Mouse (Mus musculus) limb, embryonic 13.5 days (tissue): Measurements from ENCODE around the gene Fhdc1. TPM values are rescaled to one million over a fixed set of nuclear protein-coding genes. Genes with fewer than 3 reads are reported as not detected.
A peak's percentile ranks its signal among the peaks of the same experiment; 100 is the strongest.

ENCODE experiments used
- ATAC-seq: fragments of 200-750 bp; cut with Nextera tagmentation; 2 replicates; pipeline ENCODE4 v1.8.0; 2017; ENCODE audit warnings: low read depth, moderate number of reproducible peaks, moderate TSS enrichment; ENCODE audit not compliant: low FRiP score
- H3K27ac ChIP-seq: fragments of 300-500 bp; sonication (generic); 2 replicates; pipeline ENCODE4 v1.5.1; 2015; ENCODE audit warnings: inconsistent platforms, mild to moderate bottlenecking, moderate library complexity
- H3K27me3 ChIP-seq: fragments of 300-500 bp; sonication (generic); 2 replicates; pipeline ENCODE4 v1.6.1; 2015; ENCODE audit warnings: mild to moderate bottlenecking, inconsistent platforms
- H3K36me3 ChIP-seq: fragments of 300-500 bp; sonication (generic); 2 replicates; pipeline ENCODE4 v1.6.1; 2015; ENCODE audit warnings: inconsistent platforms, mild to moderate bottlenecking, moderate library complexity
- H3K4me1 ChIP-seq: fragments of 300-500 bp; sonication (generic); 2 replicates; pipeline ENCODE4 v1.6.1; 2015; ENCODE audit warnings: inconsistent platforms
- H3K4me2 ChIP-seq: fragments of 300-500 bp; sonication (generic); replicated peaks from 2 replicates; pipeline ENCODE4 v1.6.1; 2015; ENCODE audit warnings: inconsistent platforms, mild to moderate bottlenecking, moderate library complexity
- H3K4me3 ChIP-seq: fragments of 300-500 bp; sonication (generic); 2 replicates; pipeline ENCODE4 v1.5.1; 2015; ENCODE audit warnings: moderate library complexity, mild to moderate bottlenecking, inconsistent platforms
- H3K9ac ChIP-seq: fragments of 300-500 bp; sonication (generic); 2 replicates; pipeline ENCODE4 v1.6.1; 2015; ENCODE audit warnings: mild to moderate bottlenecking, inconsistent platforms
- H3K9me3 ChIP-seq: fragments of 300-500 bp; sonication (generic); 2 replicates; pipeline ENCODE4 v1.6.1; 2016; ENCODE audit warnings: inconsistent platforms
- WGBS: fragments of 180-500 bp; shearing (Covaris S2); methylation state at CpG from one replicate; pipeline ENCODE4 v1.1.7; 2015; 5-methylcytosine and 5-hydroxymethylcytosine counted together
- polyA plus RNA-seq: library from polyadenylated mRNA; unstranded; fragments of >200 nt; fragmentation: Nextera tagmentation; extraction: Ambion mirVana; gene quantifications from 2 replicates; pipeline ENCODE4 v1.2.1, GENCODE M21; 2015

Gene Fhdc1
- polyA plus RNA-seq: 4.4 and 6.2 TPM in 2 replicates

DNA sequence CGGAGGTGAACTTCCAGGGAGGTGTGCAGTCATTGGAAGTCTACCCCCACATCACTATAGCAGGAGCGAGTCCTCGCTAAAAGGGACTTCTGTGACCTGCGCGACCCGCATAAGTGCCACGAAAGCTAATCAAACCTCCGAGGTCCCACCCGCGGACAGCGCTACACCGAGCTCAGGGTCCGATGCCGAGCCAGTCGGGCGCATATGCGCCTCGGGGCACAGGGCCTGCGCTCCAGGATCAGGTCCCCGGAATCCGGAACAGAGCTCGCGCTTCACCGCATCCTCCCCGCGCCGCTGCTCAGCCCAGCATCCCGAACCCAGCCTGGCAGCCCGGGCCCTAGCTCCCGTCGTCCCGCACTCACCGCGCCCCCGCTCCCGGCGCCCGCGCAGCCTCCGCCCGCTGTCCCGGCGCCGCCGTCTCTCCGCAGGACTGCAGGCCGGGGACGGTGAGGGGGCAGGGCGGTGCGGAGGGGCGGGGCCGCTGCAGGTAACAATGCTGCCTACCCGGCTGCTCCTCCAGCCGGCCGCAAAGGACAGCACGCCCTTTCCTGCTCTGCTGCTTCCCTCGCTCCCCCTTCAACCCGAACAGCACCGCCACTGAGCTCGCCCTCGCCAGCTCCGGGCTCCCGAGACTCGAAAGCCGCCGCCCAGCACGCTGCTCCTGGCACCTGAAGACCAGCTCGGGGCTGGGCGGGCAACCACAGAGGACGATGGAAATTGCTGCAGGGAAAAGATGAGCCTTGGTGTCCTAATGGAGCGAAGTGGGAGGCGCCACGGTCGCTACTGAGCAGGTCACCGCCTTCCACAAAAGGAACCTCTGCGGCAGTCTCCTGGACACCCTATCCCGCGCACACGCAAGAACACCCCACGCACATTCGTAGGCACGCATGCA, at the start of gene Fhdc1:
TSS of gene Fhdc1 (minus strand) at position 424 of the 892 bp plus-strand sequence.
- H3K36me3 ChIP-seq: no peaks in the 10 kb centered on the region
- H3K4me2 ChIP-seq: peak within 1 kb of the TSS; percentile 99
- H3K9ac ChIP-seq: peak within 1 kb of the TSS; percentile 75
- peaks cover 65% of the 10 kb centered on the region for H3K27me3 ChIP-seq
- peaks cover 28% of the 10 kb centered on the region for H3K4me1 ChIP-seq
- 0% methylated on average over 82 of the region's 82 CpGs for WGBS
- H3K4me3 ChIP-seq: peak within 1 kb of the TSS; percentile 68
- no peaks in the 10 kb centered on the region for H3K9me3 ChIP-seq
- peak; percentile 78 for ATAC-seq
- 0 out of 2 replicates have a peak within 1 kb of the TSS, but pooled peaks have one; percentile 10 for H3K27ac ChIP-seq

DNA sequence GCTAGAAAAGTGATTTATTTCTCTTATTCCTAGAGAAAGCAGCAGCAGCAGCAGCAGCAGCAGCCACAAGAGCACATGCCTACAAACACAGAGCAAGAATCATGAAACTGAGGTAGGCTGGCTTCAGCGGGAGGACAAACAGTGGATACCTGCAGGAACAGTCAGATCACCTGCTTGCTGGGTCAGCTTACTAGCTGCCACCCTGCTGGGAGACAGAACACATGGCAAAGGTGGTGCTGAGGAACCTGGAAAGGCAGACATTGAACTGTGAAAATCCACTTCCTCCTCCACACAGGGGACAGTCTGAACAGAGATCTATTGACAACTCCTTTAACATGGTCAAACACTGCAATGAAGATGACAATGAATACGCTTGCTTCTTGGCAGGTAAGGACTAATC, 48.8 kb upstream of the Fhdc1 start:
- Histone ChIP-seq H3K4me2 (no peak overlapping the region), H3K4me1 (no peaks in the 10 kb centered on the region), H3K36me3 (peaks cover 30% of the 10 kb centered on the region), H3K27me3 (no peaks in the 10 kb centered on the region), H3K4me3 (no peak overlapping the region), H3K9me3 (no peaks in the 10 kb centered on the region), H3K9ac (no peak overlapping the region), H3K27ac (no peak overlapping the region)
- WGBS: 78% methylated on average over 2 of the region's 2 CpGs
- no peak for ATAC-seq

DNA sequence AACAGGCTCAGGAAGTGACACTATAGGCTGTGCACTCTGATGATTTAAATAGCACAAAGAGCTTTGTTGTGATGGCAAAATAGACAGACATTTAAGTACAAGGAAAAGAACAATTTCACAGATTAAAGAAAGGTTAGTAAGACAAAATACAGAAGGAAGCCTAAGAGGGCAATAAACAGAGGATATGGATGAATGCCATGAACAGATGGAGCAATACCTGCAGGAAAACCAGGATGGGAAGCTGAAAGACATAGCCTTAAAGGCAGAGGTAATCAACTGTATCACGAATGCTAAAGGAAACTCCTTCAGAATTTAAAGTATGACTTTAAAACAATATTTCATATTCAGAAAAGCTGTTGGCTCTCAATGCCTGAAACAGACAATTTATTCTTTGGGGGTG, 44.7 kb upstream of the Fhdc1 start:
- ATAC-seq: no peak
- WGBS: 91% methylated on average over 1 of the region's 1 CpGs

DNA sequence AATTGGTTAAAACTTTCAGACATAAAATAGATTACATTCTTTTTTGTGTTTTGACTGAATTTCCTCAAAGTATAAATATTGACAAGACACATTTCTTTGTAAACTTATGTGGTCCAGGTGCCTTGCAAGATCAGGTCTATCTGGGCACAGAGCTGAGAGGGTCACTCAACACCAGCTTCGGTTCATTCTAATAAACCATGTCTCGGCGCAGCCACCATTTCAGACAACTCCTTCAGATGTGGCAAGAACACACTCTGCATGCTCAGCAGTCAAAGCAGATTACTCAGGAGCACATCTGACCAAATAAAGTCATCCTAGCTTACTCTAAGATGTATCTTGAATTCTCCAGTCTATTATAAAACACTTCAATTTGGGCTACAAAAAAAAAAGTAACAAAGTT, 35.9 kb upstream of the Fhdc1 start:
- Histone ChIP-seq H3K36me3 (peaks cover 11% of the 10 kb centered on the region), H3K27ac (no peak overlapping the region), H3K27me3 (no peaks in the 10 kb centered on the region), H3K4me2 (no peak overlapping the region), H3K9me3 (no peaks in the 10 kb centered on the region), H3K4me3 (no peak overlapping the region), H3K4me1 (no peaks in the 10 kb centered on the region), H3K9ac (no peak overlapping the region)
- 82% methylated on average over 3 of the region's 3 CpGs for WGBS
- no peak for ATAC-seq

More for the DNA sequence above, 44.7 kb upstream of the Fhdc1 start:
- Histone ChIP-seq H3K27ac (no peak overlapping the region), H3K36me3 (peaks cover 18% of the 10 kb centered on the region), H3K9ac (no peak overlapping the region), H3K4me2 (no peak overlapping the region), H3K27me3 (no peaks in the 10 kb centered on the region), H3K4me1 (no peaks in the 10 kb centered on the region), H3K9me3 (no peaks in the 10 kb centered on the region), H3K4me3 (no peak overlapping the region)

DNA sequence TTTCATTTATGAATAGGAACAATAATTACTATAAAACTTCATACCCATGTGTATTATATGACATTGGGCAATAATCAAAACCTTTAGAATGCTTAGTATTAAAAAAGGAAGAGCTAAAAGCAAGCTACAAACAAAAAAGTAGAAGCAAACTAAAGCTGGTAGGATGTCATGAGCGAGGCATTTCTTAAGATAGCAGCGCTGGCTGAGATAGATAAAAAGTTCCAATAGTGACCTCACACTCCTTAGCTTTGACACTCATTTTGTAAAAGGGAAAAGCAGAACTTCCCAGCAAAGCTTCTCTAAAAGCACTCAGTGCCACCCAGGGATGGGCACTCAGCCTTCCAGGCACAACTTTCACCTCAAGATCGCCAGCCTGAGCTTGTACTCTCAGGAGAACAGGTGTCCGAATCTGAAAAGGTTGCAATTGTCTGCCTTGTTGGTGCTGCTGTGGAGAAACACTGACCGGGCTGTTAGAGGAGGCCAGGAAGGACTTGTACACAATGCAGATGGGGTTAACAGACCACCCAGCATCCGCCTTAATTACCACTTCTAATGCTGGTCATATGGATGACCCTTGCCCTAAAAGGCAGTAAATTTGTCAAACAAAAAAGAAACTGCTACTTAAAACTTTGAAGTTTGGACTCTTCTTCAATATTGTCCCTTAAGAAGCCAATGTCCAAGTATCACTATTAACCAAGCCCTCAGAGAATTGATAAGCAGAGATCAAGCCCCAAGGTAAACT, 32.7 kb upstream of the Fhdc1 start:
- H3K27me3 ChIP-seq: no peaks in the 10 kb centered on the region
- H3K9me3 ChIP-seq: no peaks in the 10 kb centered on the region
- no peak overlapping the region for H3K27ac ChIP-seq
- 42% methylated on average over 6 of the region's 6 CpGs for WGBS
- no peak overlapping the region for H3K4me3 ChIP-seq
- H3K4me2 ChIP-seq: no peak overlapping the region
- no peak for ATAC-seq
- peaks cover 9% of the 10 kb centered on the region for H3K36me3 ChIP-seq
- no peak overlapping the region for H3K9ac ChIP-seq
- no peaks in the 10 kb centered on the region for H3K4me1 ChIP-seq

DNA sequence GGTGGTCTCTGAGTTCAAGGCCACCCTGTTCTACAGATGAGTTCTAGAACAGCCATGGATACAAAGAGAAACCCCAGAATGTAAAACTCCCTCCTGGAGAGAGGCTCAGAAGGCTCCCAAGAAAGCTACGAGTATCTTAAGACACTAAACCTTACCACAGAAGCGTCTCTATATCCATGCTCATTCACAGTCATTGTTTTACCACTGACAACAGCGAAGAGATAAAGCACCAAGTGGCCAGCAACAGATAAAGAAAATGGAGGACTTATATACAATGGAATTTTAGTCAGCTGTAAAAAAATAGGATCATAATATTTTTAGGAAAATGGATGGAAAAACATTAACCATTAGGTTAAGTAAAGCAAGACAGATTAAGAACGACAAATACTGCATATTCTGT, 25.0 kb upstream of the Fhdc1 start:
- H3K9me3 ChIP-seq: no peaks in the 10 kb centered on the region
- ATAC-seq: no peak
- no peak overlapping the region for H3K4me3 ChIP-seq
- no peaks in the 10 kb centered on the region for H3K27me3 ChIP-seq
- H3K27ac ChIP-seq: no peak overlapping the region
- H3K4me1 ChIP-seq: peaks cover 14% of the 10 kb centered on the region
- WGBS: 92% methylated on average over 4 of the region's 4 CpGs
- H3K9ac ChIP-seq: no peak overlapping the region
- H3K4me2 ChIP-seq: no peak overlapping the region
- peaks cover 13% of the 10 kb centered on the region for H3K36me3 ChIP-seq

DNA sequence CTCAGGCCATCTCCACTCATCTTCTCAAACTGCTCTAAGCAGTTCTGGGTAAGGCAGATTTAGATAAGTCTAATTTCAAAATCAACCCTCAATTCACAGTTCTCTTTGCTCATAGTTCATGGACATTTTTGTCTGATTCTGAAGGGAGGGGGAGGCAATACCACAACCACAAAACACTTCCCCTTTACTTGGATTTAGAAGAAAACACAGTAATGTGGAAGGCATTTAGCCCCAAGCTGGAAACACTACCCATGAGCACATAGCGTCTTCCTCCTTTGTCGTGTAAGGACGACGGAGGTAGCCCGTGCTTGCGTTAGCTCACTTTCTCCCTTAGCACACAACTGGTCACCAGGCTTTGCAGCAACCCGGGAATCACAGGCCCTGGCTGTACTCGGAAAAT, 24.1 kb upstream of the Fhdc1 start:
- Histone ChIP-seq H3K4me2 (no peak overlapping the region), H3K27me3 (no peaks in the 10 kb centered on the region), H3K4me1 (peaks cover 14% of the 10 kb centered on the region), H3K9ac (no peak overlapping the region), H3K4me3 (no peak overlapping the region), H3K36me3 (peaks cover 13% of the 10 kb centered on the region), H3K27ac (no peak overlapping the region), H3K9me3 (no peaks in the 10 kb centered on the region)
- no peak for ATAC-seq
- WGBS: 89% methylated on average over 8 of the region's 8 CpGs

DNA sequence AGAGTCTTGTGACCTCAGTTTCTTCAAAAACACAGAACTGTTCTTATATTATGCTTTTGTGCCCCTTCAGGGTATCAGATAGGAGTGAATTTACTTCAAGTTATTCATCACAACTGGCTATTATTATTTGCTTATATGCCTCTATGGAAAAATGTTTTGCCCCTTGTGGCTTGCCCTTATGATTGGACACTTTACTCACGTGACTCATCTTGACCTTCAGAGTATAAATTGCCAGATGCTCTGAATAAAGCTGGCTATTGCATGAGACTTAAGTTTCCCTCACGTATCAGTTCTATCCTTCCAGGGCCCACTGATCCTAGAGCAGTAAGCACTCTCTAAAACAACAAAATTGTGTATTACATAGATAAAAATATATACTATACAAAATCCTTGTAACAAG, 21.9 kb upstream of the Fhdc1 start:
- 82% methylated on average over 2 of the region's 2 CpGs for WGBS
- no peaks in the 10 kb centered on the region for H3K9me3 ChIP-seq
- peaks cover 14% of the 10 kb centered on the region for H3K4me1 ChIP-seq
- no peak overlapping the region for H3K27ac ChIP-seq
- peaks cover 9% of the 10 kb centered on the region; the same call in 1 of the 2 replicates for H3K36me3 ChIP-seq
- no peak for ATAC-seq
- H3K4me3 ChIP-seq: no peak overlapping the region
- H3K27me3 ChIP-seq: no peaks in the 10 kb centered on the region
- H3K4me2 ChIP-seq: no peak overlapping the region
- no peak overlapping the region for H3K9ac ChIP-seq

DNA sequence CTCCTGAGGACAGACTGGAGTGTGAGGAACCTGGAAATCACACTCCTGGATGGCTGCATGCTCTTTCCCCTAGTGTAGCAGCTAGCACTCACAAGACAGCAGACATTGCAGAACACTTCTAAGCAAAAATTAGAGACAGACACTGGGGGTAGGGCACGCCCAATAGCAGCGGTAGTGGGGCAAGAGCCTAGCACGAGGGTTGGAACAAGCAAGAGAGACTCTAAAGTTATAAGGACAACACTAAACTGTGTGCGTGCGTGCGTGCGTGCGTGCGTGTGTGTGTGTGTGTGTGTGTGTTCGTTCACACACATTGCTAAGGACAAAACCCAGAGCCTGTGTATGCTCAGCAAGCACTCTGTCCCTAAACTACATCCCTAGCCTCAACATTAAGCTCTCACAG, 20.3 kb upstream of the Fhdc1 start:
- Histone ChIP-seq H3K4me1 (peaks cover 14% of the 10 kb centered on the region), H3K36me3 (peaks cover 9% of the 10 kb centered on the region; the same call in 1 of the 2 replicates), H3K27ac (no peak overlapping the region), H3K9ac (no peak overlapping the region), H3K4me3 (no peak overlapping the region), H3K9me3 (no peaks in the 10 kb centered on the region), H3K27me3 (no peaks in the 10 kb centered on the region), H3K4me2 (no peak overlapping the region)
- 80% methylated on average over 10 of the region's 10 CpGs for WGBS
- ATAC-seq: no peak

DNA sequence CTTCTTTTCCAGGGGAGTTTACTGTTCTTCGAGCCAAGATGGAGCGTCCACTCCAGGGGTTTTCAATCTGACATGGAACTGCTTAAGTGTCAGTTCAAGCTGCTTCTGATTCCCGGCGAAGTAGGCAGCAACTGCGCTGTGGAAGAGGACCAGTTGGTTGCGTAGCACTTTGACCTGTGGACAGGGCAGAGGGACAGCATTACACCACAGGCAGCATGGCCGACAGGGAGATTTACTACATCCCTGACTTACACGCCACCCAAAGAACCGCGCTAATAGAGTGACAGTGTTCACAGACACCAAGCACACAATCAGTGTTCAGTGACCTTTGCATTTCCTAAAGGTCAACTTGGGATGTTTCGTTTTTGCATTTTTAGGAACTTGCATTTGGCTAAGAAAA, 17.5 kb upstream of the Fhdc1 start:
- peaks cover 14% of the 10 kb centered on the region for H3K4me1 ChIP-seq
- WGBS: 69% methylated on average over 11 of the region's 11 CpGs
- no peak overlapping the region for H3K9ac ChIP-seq
- H3K36me3 ChIP-seq: peaks cover 9% of the 10 kb centered on the region
- H3K27me3 ChIP-seq: no peaks in the 10 kb centered on the region
- H3K27ac ChIP-seq: no peak overlapping the region
- ATAC-seq: no peak
- no peak overlapping the region for H3K4me2 ChIP-seq
- no peak overlapping the region for H3K4me3 ChIP-seq
- H3K9me3 ChIP-seq: no peaks in the 10 kb centered on the region

DNA sequence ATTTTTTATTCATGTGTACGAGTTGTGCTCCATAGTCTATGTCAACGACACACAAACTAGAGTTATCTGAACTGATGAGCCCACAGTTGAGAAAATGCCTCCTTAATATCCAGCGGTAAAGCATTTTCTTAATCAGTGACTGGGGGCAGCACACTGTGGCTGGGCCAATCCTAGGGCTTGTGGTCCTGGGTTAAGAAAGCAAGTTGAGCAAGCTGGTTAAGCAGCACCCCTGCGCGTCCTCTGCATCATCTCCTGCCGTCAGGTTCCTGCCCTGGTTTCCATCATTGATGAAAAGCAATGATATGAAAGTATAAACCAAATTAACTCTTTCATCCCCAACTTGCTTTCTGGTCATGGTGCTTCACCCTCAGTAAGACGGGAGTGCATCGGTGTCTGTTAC, 12.4 kb upstream of the Fhdc1 start:
- Histone ChIP-seq H3K27me3 (no peaks in the 10 kb centered on the region), H3K4me3 (no peak overlapping the region), H3K36me3 (peaks cover 9% of the 10 kb centered on the region), H3K27ac (no peak overlapping the region), H3K4me1 (no peaks in the 10 kb centered on the region), H3K4me2 (no peak overlapping the region), H3K9me3 (no peaks in the 10 kb centered on the region), H3K9ac (no peak overlapping the region)
- ATAC-seq: no peak
- WGBS: 89% methylated on average over 8 of the region's 8 CpGs

DNA sequence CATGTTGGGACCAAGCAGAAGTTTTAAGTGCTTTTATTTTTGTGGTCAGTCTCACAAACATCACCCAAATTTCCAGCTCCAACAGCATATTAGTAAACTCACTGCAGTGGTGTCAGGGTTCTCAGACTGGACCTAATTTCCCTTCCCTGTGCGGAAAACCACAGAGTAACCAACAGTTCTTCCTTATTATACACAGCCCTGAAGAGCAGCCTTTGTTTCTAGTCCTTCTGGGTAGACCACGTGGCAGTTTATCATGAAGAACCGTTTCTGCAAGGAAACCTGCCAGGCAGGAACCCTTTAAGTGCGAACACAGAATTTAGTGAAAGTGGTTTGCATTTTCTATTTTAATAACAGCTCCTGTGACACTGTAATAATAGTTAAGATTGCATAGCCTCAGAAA, 11.9 kb upstream of the Fhdc1 start:
- H3K9me3 ChIP-seq: no peaks in the 10 kb centered on the region
- H3K27me3 ChIP-seq: no peaks in the 10 kb centered on the region
- ATAC-seq: no peak
- 71% methylated on average over 4 of the region's 4 CpGs for WGBS
- no peak overlapping the region for H3K4me2 ChIP-seq
- no peak overlapping the region for H3K9ac ChIP-seq
- H3K36me3 ChIP-seq: peaks cover 9% of the 10 kb centered on the region
- H3K4me3 ChIP-seq: no peak overlapping the region
- H3K4me1 ChIP-seq: no peaks in the 10 kb centered on the region
- no peak overlapping the region for H3K27ac ChIP-seq
